Mouse (Mus musculus) mouse trophoblast stem cell (cell line): ENCODE measurements at regions not wholly inside any gene's neighbourhood (a gene's known extent, or its start where the extent isn't known, plus 50 kb on each side); places are given as distances from the start of the nearest gene placed in this dataset.
"Not testable (repeated sequence)": the region's sequence is repeated elsewhere in the genome, so short reads cannot be mapped to it uniquely, and the experiment has no call there.

ENCODE experiments used
- in situ Hi-C, 2 experiments: fragments of 300-500 bp; cut with MseI, MboI; formaldehyde crosslinking; loops; 2 replicates in 1 of 2; 3 replicates in 1 of 2; pipeline ENCODE4 v1.15.1; 2025

DNA sequence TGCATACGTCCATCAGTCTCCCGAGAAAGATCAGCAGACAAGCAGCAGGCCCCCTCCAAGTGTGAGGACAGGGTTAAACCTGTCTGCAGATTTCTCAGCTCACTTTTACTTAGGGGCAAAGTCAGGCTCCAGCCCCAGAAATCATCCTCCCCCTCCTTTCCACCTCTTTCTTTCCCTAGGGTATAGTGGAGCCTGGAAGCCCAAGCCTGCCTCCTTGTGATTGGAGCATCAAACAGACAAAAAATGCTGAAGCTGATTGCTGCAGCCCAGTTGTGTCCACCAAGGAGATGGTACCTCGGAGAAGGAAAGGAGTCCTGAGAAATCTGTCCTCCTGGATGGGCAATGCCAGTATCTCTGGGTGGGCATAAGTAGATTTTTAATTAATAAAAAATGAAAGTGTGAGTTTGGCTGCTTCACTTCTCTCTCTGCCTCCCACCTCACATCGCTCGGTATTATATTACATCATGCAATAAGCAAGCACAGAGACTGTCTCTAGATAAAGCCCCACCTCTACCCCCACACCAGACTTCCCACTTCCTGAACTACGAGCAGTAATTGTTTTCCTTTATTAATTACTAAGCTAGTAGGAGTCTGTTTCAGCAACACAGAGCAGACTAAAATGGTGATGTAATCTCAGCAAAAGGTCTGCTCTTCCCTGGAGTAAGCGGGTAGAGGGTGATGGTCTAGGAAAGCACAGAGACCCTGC lies 105.2 kb upstream of the Fhl2 start:
- in situ Hi-C loops = loop anchor here in 1 of 2 experiments (10.0 kb wide), 1 partner anchor 443 kb away; no protein-coding TSS in a partner anchor

DNA sequence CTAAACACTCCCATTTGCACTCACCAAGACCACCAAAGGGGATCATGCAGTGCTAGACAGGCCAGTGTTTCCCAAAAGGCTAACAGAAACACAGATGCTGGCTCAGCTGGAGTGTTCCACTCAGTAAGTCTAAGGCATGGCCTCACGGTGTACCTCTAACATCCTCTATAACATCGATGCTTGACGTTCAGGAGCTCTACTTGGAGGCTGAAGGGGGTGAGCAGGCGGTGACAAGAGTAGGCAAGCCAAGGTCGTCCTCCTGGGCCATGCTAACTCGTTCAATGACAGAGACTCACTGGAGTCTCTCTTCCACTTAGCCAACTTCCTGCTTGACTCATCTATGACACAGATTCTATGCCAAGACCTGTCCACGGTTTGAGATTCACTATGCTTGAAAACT lies 105.9 kb upstream of the Fhl2 start:
- in situ Hi-C loops = loop anchor here in 1 of 2 experiments (10.0 kb wide), 1 partner anchor 442 kb away; no protein-coding TSS in a partner anchor

DNA sequence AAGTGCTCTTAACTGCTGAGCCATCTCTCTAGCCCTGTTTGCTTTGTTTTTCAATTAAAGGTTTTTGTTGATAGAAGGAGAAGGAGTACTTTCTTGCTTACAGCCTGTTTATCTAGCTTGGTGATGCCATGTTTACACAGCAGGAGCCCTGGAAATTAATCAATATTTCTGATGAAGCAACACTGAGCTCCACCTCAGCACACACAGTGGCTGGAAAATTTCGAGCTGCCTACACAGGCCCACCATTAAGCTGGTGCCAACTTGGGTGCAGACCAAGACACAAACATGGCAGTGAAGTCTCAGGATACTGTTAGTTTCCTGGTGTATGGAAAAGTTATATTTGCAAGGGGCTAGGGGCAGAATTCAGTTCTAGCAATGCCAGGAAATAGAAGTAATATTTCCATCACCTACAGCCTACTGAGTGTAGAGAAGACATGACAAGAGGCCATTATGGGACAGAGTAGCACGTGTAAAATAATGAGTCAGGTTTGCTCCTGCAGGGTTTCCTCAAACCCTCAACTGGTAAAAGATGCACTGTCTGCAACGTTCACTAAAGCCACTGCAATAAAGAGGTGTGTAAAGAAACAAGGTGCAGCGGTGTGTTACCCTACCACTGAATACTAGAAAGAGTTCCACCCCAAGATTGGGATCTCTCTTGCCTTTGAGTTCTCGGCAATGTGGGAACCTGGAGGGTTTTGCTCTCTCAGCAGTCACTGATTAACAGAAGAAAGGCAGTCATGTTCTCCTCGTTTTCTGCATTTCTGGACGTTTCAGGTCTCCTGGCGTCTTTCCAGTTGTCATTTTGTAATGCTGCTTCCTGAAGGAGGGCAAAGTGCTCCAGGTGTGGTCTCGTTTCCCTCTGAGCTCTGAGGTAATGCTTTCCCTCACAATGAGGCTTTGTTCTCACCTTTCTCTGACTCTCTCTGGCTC lies 108.8 kb upstream of the Fhl2 start:
- in situ Hi-C loops = loop anchor here in 1 of 2 experiments (10.0 kb wide), 1 partner anchor 439 kb away; no protein-coding TSS in a partner anchor

DNA sequence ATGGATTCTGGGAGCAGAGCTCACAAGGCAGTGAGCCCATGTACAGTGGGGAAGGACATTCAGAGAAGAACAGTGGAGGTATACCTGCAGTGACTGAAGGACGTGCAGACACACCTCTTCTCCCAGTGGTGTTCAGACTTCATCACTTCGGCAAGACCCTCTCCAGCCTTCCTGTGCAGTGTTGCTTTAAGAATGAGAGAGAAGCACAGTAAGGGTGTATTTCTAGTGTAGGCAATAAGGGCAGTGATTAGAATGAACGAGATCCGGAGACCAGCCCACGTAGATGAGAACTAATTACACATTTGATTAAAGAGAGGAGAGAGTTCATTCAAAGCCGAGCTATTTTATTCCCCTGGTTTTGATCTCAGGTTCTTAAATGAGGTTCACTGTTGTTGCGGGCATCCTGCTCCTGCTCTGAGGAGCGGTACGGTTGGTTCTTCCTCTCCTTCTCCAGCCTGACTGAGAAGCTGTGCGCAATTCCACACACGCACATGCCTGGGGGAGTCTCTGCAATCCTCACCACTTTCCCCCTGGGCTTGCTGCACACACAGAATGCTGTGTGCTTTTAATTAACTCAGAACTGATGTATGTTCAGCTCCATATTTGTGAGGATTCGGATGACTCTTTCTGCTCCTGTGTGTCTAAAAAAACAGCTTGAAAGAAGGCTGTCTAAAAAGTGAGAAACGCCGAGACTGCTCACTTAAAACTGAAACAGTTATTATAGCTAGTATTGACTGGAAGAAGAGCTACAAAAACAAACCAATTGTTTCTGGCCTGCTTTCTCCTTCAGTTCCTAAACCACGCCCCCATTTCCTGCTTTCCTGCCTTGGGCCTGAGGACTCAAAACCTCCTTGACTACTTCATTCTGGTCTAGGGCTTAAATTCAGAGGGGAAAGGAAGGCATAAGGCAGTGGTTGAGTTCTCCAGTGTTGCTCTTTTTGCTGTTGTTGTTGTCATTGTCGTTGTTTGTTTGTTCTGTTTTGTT lies 114.2 kb upstream of the Fhl2 start:
- in situ Hi-C loops = no loop called here

- in situ Hi-C loops = not testable (repeated sequence)
These were observed 119.5 kb upstream of the Fhl2 start for GRCm38 (mm10) chr1:43316331-43316730.

DNA sequence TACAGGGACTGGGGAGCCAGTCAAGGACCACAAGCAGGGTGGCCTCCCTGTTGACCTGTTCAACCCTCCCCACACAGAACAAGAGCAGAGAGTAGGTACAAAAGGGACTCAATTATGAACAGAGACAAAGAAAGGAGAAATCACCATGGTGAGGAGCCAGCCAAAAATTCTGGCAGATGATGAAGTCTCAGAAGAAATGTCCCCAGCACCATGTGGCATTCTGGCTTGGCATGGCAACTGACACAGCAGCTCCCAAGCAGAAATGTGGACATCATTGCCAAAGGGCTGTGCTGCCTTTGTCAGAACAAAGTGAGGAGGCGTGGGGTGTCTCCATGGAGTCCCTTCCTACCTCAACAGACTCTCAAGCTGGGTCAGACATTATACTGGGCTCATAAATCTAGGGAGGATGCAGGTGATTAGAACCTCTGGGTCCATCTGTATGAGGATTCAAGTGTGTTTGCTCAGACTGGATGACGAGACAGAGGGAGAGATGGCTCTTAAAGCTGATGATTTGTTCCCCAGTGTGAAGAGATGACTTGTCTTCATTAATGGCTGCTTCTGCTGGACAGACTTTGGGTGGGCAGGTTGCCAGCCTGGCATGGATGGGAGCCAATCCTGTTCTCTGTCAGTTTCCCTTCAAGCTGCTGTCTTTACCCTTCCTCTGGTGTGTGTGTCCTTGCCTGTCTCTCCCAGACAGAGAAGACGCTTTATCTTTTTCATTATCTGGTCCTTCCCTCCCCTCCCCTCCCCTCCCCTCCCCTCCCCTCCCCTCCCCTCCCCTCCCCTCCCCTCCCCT lies 120.5 kb upstream of the Fhl2 start:
- in situ Hi-C loops = no loop called here

DNA sequence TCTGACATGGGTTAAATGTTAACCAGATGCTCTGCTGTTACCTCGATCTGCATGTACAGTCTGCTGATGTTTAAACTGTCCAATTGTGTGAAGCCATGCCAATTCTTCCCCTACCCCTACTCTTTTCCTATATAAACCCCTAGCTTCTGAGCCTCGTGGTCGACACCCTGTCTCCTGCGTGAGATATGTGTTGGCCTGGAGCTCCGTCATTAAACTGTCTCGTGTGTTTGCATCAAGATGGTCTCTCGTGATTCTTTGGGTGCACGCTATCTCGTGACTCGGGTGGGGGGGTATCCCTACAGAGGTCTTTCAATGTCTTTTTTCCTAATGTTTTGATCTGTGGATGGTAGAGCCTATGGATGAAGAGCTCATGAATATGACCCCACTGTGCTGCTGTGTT lies 110.9 kb upstream of the Nck2 start:
- in situ Hi-C loops = not testable (repeated sequence)

- in situ Hi-C loops = no loop called here
These were observed 107.1 kb upstream of the Nck2 start for GRCm38 (mm10) chr1:43337168-43337784.

DNA sequence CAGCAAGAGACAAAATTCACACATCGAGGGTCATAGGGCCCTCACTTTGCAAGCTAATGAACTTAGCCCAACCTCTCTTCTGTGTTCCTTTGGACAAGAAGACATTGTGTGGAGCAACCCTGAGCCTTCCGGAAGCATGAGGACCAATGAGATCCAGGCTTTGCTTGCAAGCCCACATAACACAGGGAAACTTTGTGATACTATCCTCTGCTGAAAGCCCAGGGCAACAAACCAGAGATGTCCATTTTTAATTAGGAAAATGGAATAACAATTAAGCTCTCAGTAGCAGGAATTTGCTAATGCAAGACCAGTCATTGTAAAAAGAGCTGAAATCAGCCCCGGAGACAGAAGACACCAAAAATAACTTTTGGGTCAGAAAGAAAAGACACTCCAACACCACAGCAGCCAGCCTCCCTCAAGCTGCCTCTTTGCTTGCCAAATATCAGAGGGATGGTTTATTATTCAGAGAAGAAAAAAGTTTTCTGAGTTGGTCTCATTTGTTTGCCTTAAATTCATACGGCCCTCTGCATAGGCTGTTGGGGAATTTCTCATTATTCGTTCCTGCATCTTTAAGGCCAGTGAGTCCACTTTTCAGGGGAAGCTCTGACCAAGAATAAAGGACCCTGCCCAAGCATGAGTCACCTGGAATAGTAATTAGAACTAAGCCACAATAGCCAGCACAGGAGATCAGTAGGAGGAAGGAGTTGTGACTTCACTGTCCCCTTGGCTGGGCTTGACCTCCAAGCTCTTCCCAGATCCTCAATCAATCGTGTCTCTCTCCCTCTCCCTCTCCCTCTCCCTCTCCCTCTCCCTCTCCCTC lies 106.1 kb upstream of the Nck2 start:
- in situ Hi-C loops = no loop called here

DNA sequence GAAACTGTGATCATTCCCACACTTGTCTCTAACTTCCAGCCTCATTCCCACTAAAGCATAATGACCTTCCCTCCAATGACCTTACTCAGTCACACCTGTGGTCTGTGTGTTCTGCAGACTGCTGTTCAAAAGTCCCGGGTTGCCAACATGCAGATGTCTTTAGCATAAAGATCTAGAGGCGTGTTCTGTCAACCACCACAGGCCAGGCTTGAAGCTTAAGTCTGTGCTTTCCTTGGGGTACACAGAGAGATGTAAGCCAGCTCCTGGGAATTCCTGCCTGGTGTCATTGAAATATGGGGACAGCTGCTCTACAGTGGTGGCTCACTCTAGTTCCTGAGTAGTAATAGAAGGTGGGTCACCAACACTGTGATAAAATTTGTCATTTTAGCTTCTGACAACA lies 101.5 kb upstream of the Nck2 start:
- in situ Hi-C loops = no loop called here

DNA sequence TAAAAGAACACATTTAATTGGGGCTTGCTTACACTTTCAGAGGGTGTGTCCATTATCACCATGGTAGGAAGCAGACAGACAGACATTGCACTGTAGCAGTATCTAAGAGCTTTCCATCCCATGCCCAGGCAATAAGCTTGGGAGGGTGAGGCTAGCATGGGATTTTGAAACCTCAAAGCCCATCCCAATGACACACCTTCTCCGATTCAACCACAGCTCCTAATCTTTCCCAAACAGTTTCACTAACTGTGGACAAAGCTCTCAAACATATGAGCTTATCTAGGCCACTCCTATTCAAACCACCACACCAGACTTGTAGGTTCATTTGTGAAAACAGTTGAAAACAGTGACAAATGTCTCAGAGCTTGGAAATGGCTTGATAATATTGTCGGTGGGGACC lies 101.0 kb upstream of the Nck2 start:
- in situ Hi-C loops = no loop called here

GRCm38 (mm10) chr1:43344001-43344400 lies 100.4 kb upstream of the Nck2 start:
- in situ Hi-C loops = no loop called here

DNA sequence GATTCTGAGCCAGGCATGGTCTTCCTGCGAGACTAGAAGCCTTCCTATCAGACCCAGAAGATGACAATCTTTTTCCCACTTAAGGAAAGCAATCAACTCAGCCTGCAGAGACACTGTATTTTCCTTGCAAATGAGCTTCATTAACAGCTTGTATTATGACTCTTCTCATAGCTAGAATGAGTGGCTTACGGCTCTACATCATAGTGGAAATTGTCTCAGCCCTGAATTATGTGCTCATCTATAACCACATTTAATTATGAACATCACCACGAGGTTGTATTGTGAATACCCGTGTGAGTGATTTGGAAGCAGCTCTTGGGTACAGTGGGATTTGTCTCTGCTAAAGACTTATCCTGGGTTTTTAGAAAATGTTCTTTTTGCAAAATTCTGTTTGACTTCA lies 97.2 kb upstream of the Nck2 start:
- in situ Hi-C loops = no loop called here

DNA sequence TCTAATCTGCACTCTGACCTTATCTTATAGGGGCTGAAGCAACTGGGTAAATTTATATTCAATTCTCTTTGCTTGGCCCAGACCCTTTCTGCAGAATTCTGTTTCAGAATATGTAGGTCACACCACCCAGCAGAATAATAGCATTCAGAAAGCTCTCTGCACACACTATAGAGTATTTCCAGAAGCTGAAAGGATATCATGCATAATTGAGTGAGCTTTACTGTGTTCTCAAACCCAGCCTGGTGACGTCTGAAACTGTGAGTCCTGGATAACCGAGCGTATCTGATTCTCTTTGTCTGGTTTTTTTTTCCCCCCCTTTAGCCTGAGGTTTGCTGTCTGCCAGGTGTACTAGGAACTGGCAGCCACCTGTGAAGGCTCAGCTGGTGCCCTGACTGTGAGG lies 94.4 kb upstream of the Nck2 start:
- in situ Hi-C loops = no loop called here

- in situ Hi-C loops = no loop called here
These were observed 86.2 kb upstream of the Nck2 start for GRCm38 (mm10) chr1:43358191-43358590.

GRCm38 (mm10) chr1:43359662-43360061 lies 84.7 kb upstream of the Nck2 start:
- in situ Hi-C loops = no loop called here

DNA sequence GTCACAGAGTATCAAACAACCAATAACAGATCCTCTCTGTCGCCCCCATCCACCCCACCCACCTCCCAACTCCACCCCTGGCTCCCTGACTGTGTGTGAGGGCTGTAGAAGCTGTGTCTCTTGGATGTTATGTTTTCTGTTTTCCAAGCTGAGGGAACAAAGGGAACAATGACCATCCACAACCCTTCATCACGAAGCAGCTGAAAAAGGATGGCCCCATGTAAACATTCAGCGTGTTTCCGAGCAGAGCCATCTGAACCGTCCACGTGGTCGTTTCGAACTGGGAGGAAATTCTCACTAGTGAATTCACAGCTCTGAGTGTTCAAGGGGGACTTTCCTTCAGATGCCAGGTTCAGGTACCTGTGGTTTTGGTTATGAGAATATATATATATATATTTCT lies 84.1 kb upstream of the Nck2 start:
- in situ Hi-C loops = no loop called here

GRCm38 (mm10) chr1:43360741-43361140 lies 83.6 kb upstream of the Nck2 start:
- in situ Hi-C loops = no loop called here

GRCm38 (mm10) chr1:43361455-43361863 lies 82.9 kb upstream of the Nck2 start:
- in situ Hi-C loops = no loop called here
